Mouse (Mus musculus) hindbrain, embryonic 10.5 days (tissue): ENCODE measurements around the gene Dhx29. TPM values are rescaled to one million over a fixed set of nuclear protein-coding genes. Genes with fewer than 3 reads are reported as not detected.

Source experiments
- polyA plus RNA-seq: library from polyadenylated mRNA; unstranded; fragments of >200 nt; fragmentation: Nextera tagmentation; extraction: Ambion mirVana; gene quantifications from 2 replicates; pipeline ENCODE4 v1.2.1, GENCODE M21; 2016

Gene Dhx29
- polyA plus RNA-seq, 1 experiment from 2014 or later, result 26.3 TPM

Other genes starting within 250 kb of the Dhx29 start
- 22.6 and 25.5 TPM in 2 replicates for gene Plpp1, start 126.7 kb upstream of the Dhx29 start, polyA plus RNA-seq
- gene Mtrex, start 56 bp upstream of the Dhx29 start, polyA plus RNA-seq, result 70.5 and 89.0 TPM in 2 replicates
- gene Ccno, start 60.3 kb downstream of the Dhx29 start, polyA plus RNA-seq, result 4.3 and 4.9 TPM in 2 replicates
- 2.9 and 3.6 TPM in 2 replicates for gene Mcidas, start 66.4 kb downstream of the Dhx29 start, polyA plus RNA-seq
- gene Cdc20b, start 107.7 kb downstream of the Dhx29 start, polyA plus RNA-seq, result 1.7 and 1.9 TPM in 2 replicates
- 88.0 and 94.2 TPM in 2 replicates for gene Gpx8, start 119.0 kb downstream of the Dhx29 start, polyA plus RNA-seq
- gene Gzma, start 173.5 kb downstream of the Dhx29 start, polyA plus RNA-seq, result not detected in 2 replicates